Mouse (Mus musculus) retina, adult 2 months (tissue): ENCODE measurements at regions not wholly inside any gene's neighbourhood (a gene's known extent, or its start where the extent isn't known, plus 50 kb on each side); places are given as distances from the start of the nearest gene placed in this dataset.

Experiments used
- DNase-seq: peaks from one replicate; pipeline ENCODE4 v3.0.0-alpha.2; 2012; ENCODE audit warnings: low read depth, low spot score

DNA sequence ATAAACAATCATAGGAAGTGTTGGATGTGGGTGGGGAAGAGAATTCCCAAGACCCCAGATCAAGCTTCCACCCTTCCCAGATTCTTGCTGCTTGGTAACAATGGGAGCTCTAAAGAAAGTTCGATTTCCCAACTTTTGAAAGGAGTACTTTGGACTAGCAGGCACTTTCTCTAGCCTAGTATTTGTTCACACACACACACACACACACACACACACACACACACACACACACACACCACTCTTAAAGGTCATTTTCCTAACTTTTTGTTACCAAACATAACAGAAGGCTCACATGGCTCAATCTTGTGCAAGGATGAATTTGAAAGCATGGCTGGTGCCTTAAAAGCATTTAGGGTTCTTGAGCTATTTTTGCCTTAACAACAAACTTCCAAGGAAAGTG is 71.6 kb upstream of the Pgrmc2 start:
- DNase-seq = no peak

- no peak for DNase-seq
Observed at GRCm38 (mm10) chr3:41151989-41152388, 69.1 kb upstream of the Pgrmc2 start.

DNA sequence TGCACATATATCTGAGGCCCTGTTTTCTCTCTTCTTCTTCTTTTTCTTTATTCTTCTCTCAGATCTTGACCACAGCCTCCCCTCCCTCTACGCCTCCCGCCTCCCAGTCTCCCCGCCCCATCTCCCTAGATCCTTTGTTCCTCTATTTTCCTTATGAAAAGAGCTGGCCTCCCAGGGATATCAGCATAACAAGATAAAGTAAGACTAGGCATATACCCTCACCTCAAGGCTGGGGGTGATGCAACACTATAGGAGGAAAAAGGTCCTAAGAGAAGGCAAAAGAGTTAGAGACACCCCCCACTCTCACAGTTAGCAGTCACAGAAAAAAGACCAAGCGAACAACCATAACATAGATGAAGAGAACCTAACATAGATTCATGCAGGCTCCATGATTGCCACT is 57.5 kb upstream of the Pgrmc2 start:
- DNase-seq = no peak

GRCm38 (mm10) chr3:41137931-41138330 is 55.1 kb upstream of the Pgrmc2 start:
- DNase-seq = no peak

GRCm38 (mm10) chr3:41132889-41133288 is 50.0 kb upstream of the Pgrmc2 start:
- no peak for DNase-seq
